Mouse (Mus musculus) lung, postnatal 4 days (tissue): ENCODE measurements around the gene Prss42.

ENCODE experiments used
- DNase-seq, 2 experiments: peaks; one replicate each; pipeline ENCODE4 v3.0.0; 2021

Prss42 gene

GRCm38 (mm10) chr9:110797866-110798265, at the start of gene Prss42:
Gene Prss42 (plus strand): TSS chr9:110798166.
- DNase-seq, result no peak

- DNase-seq, result no peak
Observed at GRCm38 (mm10) chr9:110748451-110748850, 49.5 kb upstream of the Prss42 start.

- DNase-seq, result no peak
Observed at GRCm38 (mm10) chr9:110750404-110751187, 47.4 kb upstream of the Prss42 start.

- DNase-seq, result no peak
Observed at GRCm38 (mm10) chr9:110751412-110751811, 46.6 kb upstream of the Prss42 start.

DNA sequence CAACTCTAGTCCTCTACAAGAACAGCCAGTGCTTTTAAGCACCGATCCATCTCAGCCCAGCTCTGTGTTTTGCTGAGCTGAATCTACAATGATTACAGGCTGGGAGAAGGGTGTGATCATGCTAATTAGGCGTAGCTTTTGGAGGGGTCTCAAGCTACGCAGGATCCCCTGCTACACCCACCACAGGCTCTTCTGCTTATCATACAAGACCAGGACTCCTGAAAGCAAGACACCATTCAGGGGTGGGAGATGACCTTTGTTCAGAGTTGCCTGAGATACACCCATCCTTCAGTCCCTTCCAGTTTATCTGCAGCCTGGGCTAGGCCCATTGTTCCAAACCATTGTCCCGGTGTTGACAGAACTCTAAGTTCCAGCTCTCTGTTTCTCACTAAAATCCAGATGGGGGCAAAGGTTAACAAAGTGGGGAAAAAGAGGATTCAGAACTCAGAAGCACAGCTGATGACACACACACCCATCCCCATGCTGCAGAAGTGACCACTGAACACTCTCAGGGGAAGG, 45.0 kb upstream of the Prss42 start:
- no peak for DNase-seq

GRCm38 (mm10) chr9:110753773-110754172, 44.2 kb upstream of the Prss42 start:
- DNase-seq, result no peak

DNA sequence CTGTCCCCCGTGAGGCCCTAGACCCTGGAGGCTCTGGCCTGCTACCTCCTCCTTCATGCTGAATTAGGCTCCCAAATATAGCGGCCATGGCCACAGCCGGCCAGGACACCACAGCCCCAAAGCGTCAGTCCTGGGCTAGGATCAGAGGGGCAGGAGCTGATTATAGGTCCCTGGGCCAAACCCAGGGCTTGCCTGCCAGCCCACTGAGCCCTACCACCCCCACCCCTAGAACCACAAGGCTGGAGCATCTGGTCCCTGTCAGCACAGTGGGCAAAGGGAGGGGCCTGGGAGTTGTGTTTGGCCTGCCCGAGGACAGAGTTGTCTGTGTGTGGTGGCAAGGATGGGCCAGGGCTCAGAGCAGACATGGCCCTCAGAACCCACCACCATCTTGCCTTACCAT, 40.1 kb upstream of the Prss42 start:
- no peak for DNase-seq

GRCm38 (mm10) chr9:110758605-110759004, 39.4 kb upstream of the Prss42 start:
- DNase-seq, result peak; percentile 67 to 84

GRCm38 (mm10) chr9:110759265-110759664, 38.7 kb upstream of the Prss42 start:
- peak; percentile 54 to 68 for DNase-seq

DNA sequence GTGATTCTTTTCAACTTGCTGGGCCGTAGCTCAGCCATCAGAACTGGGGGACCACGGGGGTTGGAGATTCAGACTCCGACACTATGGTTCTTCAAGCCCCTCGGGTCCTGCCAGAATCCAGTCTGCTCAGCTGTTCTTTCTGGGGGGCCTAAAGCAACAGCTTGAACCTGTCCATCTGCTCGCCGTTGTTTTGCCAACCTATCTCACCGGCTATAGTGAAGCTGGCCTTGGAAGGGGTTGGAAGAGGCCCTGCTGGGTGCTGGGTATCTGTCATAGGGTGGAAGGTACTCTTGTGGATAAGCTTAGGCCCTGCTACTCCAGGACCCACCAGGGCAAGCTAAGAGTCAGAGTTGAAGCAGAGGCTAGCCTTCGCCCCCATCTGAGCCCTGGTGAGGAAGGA, 37.1 kb upstream of the Prss42 start:
- no peak for DNase-seq

DNA sequence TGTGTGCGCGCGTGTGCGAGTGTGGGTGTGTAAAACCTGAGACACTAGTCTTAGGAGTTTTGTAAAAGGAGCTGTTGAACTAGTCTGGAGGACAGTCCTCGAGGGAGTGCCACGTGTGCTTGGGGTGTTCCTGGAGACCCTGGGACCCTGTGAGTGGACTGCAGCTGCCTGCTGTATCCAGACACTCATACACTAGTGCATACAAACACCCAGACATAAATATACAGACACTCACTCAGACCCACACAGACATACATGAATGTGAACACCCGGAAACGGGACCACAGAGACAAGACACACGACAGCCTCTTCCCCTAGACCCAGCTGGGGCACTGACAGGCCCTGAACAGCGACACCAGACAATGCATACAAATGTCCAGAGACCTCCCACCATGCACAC, 35.2 kb upstream of the Prss42 start:
- peak; percentile 46 to 70 for DNase-seq

DNA sequence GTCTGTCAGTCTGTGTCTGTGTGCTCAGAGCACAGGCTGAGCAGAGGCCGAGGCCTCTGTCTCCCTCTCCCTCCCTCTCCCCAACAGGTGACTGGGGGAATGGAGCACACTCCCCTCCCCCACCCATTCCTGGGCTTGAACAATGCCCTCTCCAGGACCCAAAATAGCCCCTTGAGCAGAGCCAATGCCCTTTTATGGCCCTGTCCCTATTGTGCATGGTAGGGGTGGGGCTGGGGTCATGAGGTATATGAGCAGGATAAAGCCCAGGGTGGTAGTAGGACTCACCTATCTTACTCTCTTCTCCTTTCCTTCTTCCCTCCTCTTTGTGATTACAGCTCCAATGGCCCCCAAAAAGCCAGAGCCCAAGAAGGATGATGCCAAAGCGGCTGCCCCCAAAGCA, 34.6 kb upstream of the Prss42 start:
- DNase-seq, result no peak

GRCm38 (mm10) chr9:110772336-110772735, 25.6 kb upstream of the Prss42 start:
- DNase-seq, result no peak

GRCm38 (mm10) chr9:110774403-110775268, 23.3 kb upstream of the Prss42 start:
- peak; percentile 57 to 66 for DNase-seq

DNA sequence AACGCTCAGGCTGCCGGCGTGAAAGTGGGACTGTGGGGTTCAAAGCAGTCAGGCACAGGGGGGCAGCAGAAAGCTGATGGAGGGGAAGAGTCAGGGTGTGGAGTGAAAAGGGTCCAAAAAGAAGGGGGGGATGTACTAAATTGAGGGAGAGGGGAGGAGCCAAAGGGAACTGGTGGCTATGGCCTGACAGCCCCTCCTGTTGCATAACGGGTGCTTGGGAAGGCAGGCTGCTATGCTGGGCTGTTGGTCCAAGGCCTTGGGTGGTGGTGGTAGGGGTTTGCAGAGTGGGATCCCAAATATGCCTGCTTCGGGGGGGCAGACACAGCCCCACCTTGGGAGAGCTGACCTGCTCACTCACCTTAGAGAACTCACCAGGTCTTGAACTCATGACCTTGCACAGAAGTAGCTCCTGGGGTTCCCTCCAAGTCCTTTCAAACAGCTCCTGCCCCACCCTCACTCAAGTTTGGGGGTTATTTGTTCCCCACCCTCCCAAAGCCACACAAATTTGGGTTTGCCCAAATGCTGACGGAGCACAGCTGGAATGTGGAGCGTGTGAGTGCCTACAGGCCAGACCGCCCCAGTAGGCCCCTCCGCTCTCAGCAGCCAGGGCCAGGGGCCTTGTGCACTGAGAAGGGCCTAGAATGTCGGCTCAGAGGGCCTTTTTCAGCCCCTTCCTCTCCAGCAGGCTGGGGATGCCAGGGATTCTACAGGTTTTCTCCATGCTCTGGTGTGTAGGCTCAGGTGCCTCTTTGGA, 22.5 kb upstream of the Prss42 start:
- DNase-seq, result peak in 1 of 2 experiments; percentile 44

GRCm38 (mm10) chr9:110778100-110778499, 19.9 kb upstream of the Prss42 start:
- no peak for DNase-seq

GRCm38 (mm10) chr9:110778559-110778958, 19.4 kb upstream of the Prss42 start:
- DNase-seq, result no peak

- DNase-seq, result no peak
Observed at GRCm38 (mm10) chr9:110779242-110779913, 18.6 kb upstream of the Prss42 start.

DNA sequence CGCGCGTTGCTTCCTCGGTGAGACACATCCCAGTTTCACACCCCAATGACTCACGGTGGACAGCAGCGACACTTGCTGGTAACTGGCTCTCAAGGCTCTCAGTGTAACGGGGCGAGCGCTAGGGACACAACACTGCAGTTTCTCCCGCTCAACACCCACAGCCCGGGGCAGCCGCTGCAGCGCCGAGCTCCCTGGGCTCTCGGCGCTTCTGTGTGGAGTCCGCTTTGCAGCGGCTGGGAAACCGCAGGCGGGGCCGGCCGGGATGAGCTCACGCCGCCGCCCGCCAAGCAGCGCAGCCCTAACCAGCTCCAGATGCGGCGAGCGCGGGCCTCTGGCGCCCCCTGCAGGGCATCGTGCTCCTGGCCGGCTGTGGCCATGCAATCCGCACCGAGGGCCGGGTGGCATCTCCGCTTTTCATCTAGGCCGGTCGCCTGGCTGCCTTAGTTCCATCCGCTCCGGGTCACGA, 16.7 kb upstream of the Prss42 start:
- DNase-seq, result peak; percentile 95 to 96

DNA sequence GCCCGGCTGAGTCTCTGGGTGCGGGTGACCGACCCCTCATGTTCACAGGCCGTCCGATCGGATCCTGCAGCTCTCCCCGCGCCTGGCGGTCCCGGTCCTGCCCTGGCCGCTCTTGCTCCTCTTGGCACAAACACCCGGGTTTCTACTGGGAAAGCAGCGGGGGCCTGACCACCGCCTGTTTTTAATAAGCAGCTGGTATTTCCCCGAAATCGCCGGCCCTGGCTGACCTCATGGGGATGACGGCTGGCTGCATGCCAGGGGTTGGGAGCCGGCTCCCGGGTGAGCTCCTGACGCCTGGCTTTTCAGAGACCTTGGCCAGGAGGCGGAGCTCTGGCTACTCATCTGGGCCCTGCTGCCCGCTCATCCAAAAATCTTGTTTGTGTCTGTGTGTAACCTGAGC, 16.2 kb upstream of the Prss42 start:
- DNase-seq, result peak; percentile 88 to 95

GRCm38 (mm10) chr9:110783611-110784010, 14.4 kb upstream of the Prss42 start:
- no peak for DNase-seq

DNA sequence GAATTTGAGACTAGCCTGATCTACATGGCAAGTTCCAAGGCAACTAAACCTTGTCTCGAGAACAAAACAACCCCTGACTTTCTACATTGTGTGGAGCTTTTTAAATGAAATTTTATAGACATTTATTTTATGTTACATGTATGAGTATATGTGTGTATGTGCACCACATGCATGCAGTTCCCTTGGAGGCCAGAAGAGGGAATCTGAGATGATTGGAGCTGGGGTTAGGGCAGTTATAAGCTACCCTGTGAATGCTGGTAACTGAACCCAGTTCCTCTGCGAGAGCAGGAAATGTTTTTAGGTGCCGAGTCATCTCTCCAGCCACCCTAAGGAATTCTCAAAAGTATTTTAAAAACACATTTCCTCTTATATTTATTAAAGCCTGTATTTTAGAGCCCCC, 9.8 kb upstream of the Prss42 start:
- DNase-seq, result no peak
